Mouse (Mus musculus) hematopoietic stem cell, adult 5-6 weeks (primary cell): ENCODE data around the gene Eif4a1. TPM values are rescaled to one million over a fixed set of nuclear protein-coding genes. Genes with fewer than 3 reads are reported as not detected.
"Not testable (repeated sequence)": the region's sequence is repeated elsewhere in the genome, so short reads cannot be mapped to it uniquely, and the experiment has no call there.

Source experiments
- ATAC-seq, 2 experiments: fragments of 125-278 bp in 1 of 2; replicated peaks in 1 of 2; 2 replicates each; pipeline ENCODE4 v1.8.0; 2016 to 2017; ENCODE audit warnings: inconsistent platforms in 2 of 2, mild to moderate bottlenecking in 2 of 2, moderate number of reproducible peaks in 2 of 2, low read depth in 1 of 2, moderate TSS enrichment in 1 of 2; ENCODE audit not compliant: low FRiP score in 2 of 2, poor library complexity in 2 of 2, severe bottlenecking in 2 of 2, insufficient read depth in 1 of 2, low TSS enrichment in 1 of 2
- total RNA-seq: library from RNA; stranded (forward); fragments of 172-1452, 232-1000 nt; gene quantifications from 2 replicates; pipeline ENCODE4 v1.2.3, GENCODE M21; 2017

Eif4a1 gene
- total RNA-seq, 1 experiment from 2014 or later: 888 TPM

DNA sequence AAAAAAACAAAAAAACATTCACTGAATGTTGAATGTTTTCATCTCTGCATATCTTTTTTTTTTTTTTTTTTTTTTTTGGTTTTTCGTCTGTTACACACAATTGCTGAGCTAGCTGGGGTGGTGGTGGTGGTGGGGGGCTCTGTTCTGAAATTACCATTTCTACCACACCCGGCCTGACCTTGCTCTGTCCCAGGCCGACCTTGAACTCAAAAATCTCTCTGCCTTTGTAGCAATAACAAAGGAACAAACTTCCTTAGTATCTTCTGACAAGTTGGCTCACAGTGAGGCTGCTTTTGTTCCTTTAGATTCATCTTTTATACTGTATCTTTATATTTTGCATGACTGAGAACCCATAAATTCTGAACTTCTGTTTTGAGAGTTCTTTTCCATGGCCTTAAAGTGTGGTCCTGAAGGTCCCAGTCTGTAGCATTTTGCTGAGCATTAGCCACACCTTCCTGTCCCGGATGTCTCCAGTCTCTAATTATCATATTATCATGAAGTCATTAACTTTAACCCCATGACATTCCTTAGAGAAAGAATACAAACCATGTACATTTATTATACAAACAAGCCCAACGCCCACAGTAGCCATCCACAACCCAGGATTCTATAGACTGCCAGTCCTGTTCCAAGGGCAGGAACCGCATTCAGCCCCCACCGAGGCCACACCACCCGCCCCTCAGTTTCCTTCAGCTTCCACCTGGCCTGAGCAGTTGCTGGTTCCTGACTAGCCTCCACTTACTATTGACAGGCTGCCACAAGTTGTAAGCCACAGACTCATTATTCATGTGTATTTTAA is 31.8 kb upstream of the Eif4a1 start:
- ATAC-seq: no peak

- not testable (repeated sequence) for ATAC-seq
Measured at GRCm38 (mm10) chr11:69703381-69703780, 31.2 kb upstream of the Eif4a1 start.

- ATAC-seq: not testable (repeated sequence)
Measured at GRCm38 (mm10) chr11:69702886-69703285, 30.7 kb upstream of the Eif4a1 start.

DNA sequence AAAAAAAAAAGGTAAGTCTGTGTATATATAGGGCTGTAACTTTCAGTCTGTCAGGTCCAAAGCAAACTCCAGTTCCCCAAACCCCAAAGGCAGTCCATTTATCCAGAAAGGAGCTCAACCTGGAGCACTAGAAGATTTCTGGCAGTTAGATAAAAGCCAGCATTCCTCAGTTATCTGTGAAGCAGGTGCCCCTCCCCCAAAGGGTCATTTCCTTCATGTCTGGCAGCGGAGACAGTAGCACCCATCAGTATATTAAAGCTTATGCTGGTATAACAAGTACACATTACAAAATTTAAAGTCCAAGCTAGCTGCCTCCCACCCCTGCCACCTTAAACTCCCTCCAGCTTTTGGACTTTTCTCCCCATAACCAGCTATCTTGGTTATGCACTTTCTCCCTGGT is 27.4 kb upstream of the Eif4a1 start:
- no peak for ATAC-seq

GRCm38 (mm10) chr11:69698574-69698973 is 26.4 kb upstream of the Eif4a1 start:
- ATAC-seq: no peak

- ATAC-seq: no peak
Measured at GRCm38 (mm10) chr11:69697396-69697795, 25.2 kb upstream of the Eif4a1 start.

GRCm38 (mm10) chr11:69695361-69696181 is 23.3 kb upstream of the Eif4a1 start, which contains the start of the genes Tnfsf12 and Tnfsfm13:
TSS of gene Tnfsf12 (minus strand) at chr11:69695849.
TSS of gene Tnfsfm13 (minus strand) at chr11:69696098.
- ATAC-seq: peak; percentile 46 to 85

DNA sequence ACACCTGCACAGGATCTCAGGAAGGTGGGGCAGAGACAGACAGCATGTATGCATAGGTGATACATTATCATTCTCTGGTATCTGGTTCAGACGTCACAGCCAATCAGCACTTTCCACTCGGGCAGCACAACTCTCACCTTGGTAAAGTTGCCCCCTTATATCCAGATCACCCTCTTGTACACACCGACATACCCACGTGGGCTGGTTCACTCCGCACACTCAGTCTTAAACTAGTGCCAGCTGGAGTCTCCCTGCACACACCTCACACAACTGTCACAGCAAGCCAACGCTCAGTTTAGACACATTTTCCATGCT is 22.8 kb upstream of the Eif4a1 start:
- ATAC-seq: no peak

DNA sequence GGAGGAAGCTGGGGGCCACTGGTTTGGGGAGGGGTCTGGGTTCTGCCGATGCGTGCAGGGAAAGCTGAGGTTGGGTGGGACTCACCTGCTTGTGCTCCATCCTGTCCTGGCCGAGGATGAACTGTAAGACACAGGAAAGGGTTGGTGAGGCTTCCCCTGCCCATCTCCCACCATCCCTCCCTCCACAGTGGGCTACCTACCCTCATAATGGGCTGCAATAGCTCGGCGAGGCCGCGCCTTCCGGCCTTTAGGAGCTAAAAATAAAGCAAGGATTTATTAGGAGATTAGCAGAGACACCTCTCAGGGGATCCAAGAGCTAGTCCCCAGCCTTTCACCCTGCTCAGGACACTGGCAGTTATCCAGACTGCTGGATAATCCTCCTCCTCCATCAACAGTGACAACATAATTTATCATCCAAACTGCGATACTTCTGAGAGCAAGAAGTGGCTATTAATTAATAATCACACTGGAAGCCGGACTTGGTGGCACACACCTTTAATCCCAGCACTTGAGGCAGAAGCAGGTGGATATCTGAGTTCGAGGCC is 21.3 kb upstream of the Eif4a1 start:
- no peak for ATAC-seq

DNA sequence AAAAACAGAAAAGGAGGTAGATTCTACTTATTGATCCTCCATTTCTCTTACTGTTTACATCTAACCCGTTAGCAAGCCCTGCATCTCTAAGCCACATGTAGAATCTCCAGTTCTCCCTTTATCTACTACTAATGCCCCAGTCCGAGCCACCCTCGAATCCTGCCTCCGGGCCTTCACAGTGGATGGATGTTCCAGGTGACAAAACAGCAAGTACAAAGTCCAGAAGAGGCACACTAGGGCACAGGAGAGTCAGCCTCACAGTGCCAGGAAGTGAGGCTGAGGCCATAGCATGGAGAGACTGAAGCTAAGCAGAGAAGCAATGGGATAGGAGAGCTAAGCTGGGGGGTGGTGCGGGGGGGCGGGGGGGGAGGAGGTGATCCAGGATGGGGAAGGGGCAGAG is 20.6 kb upstream of the Eif4a1 start:
- no peak for ATAC-seq

DNA sequence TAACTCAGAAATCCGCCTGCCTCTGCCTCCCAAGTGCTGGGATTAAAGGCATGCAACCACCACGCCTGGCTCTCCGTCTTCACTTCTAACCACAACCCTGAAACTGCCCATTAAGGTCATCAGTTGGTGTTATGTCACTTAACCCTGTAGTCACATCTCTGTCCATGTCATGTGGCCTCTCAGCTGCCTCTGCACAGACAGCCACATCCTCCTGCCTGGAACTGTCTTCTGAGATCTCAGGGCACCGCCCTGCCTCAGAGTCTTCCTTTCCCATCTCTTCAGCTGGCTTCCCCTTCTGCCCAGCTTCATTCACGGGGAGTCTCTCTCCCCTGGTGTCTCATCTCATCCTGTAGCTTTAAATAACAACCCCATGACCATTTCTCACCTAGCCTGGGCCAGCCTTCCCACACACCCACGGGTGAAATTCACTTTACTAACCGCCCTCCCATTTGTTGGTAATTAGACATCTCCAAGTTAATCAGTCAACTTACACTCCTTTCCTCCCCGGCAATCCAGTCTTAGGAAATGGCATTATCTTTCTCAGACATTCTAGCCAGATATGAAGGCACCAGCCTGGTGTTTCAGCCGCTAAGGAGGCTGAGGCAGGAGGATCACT is 20.1 kb upstream of the Eif4a1 start:
- ATAC-seq: no peak

GRCm38 (mm10) chr11:69689891-69690290 is 17.7 kb upstream of the Eif4a1 start:
- ATAC-seq: no peak

- no peak for ATAC-seq
Measured at GRCm38 (mm10) chr11:69687061-69687460, 14.8 kb upstream of the Eif4a1 start.

GRCm38 (mm10) chr11:69686377-69686776 is 14.2 kb upstream of the Eif4a1 start:
- ATAC-seq: no peak

GRCm38 (mm10) chr11:69685526-69686148 is 13.4 kb upstream of the Eif4a1 start, which contains the start of gene Tnfsf13:
TSS of gene Tnfsf13 (minus strand) at chr11:69685784.
- peak; percentile 5 to 16; a peak in 1 of 4 replicates for ATAC-seq

GRCm38 (mm10) chr11:69684936-69685335 is 12.7 kb upstream of the Eif4a1 start:
- no peak for ATAC-seq

DNA sequence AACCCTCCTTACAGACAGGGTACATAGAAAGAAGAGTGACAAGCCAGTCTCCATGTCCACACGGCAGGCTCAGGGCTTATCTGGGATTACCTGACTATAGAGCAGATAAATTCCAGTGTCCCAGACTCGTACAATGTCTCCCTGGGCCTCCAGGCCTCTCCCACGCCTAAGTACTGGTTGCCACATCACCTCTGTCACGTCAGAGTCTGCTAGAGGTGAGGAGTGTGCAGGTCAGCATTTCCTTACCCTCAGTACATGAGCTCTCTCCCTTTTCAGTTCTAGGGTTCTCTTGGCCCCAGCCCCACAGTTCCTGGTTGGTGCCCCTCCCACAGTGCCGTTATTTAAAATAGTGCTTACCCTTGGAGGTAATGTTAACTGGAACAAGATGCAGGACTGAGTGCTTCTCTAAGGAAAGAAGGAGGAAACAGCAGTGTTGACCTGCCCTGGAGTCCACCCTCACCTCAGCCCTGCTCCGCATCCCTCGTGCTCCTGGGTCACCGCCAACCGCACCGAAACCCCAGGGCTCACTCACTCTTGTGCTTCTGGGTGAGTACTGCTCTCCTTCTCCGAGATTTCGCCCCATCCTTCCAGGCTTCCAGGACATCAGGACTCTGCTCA is 12.0 kb upstream of the Eif4a1 start:
- no peak for ATAC-seq
